Mouse (Mus musculus) right cerebral cortex, postnatal 25 days (tissue): ENCODE measurements around the gene Plin4.
"Not testable (repeated sequence)": the region's sequence is repeated elsewhere in the genome, so short reads cannot be mapped to it uniquely, and the experiment has no call there.

Experiments
- DNase-seq: peaks from one replicate; pipeline ENCODE4 v3.0.0; 2022

Gene Plin4

DNA sequence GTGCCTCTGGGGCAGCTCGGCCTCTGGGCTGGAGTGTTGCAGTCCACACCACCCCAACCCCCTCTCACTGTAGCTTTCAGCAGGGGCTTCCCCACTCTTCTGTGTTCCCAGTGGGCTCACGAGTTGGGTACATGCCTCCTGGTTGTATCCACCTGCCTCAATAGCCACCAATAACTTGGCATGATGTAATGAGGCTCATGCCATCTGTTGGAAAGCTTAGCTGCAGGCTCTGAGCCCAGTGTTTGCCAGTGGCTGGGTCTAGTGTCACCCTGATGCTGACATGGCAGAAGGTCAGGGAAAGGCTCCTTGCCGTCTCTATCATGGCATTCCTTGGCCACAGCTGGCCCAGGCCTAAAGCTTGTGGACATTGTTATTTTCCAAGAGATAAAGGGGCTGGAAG, 8.8 kb downstream of the Plin4 start:
- no peak for DNase-seq

DNA sequence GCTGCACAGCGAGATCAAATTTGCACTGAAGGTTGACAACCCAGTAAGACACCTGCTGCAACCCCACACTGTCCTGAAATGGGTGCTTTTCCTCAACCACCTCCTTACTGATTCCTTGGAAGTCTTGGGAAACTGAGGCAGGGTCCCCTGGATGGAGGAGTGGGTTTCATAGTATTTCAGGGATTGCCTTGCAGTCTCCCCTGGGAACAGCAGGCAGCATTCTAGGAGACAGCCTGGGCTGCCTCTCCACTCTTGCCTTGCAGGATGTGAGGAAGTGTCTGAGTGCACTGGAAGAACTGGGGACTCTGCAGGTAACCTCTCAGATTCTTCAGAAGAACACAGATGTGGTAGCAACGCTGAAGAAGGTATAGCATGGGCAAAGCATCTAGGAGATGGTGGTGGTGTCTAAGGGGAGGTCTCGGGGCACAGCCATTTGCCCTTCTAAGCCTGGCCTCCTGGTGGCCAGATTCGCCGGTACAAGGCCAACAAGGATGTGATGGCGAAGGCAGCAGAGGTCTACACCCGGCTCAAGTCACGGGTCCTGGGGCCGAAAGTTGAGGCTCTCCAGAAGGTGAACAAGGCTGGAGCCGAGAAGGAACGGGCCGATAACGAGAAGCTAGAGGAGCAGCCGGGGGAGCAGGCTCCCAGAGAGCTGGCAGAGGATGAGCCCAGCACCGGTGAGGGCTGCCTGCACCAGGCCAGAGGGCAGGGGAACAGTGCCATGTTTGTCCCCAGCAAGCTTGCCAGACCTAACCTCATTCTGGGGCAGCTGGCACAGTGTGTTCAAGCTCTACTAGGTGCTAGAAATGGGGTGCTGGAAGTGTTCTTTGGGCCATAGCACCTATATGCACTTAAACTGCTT, 10.7 kb downstream of the Plin4 start:
- no peak for DNase-seq

DNA sequence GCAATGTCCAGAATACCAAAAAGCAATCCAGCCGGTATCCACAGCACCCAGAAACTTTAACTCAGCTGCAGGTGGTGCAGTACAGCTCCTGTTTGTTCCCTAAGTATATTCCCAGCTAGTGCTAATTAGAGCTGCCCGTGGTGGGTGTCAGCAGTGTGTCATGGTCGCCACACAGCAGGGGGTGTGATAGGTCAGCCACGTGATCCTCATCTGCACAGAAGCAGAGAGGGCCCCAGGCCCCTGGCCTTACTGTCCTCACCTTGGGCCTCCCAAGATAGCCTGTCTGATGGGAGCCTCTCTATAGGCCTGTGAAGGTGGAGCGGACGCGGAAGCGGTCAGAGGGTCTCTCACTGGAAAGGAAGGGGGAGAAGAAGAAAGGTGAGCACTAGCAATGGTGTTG, 11.4 kb downstream of the Plin4 start:
- DNase-seq = no peak

DNA sequence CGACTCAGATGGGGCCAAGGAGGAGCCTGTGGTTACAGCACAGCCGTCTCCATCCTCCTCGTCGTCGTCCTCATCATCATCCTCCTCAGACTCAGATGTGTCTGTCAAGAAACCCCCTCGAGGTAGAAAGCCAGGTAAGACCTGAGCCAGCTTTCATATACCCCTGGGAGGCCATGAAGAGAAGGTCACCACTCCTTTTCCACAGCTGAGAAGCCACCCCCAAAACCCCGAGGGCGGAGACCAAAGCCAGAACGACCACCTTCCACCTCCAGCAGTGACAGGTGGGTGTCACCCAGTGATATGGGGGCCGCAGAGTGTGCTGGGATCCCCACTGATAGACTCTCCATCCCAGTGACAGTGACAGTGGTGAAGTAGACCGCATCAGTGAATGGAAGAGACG, 12.7 kb downstream of the Plin4 start:
- DNase-seq = no peak

DNA sequence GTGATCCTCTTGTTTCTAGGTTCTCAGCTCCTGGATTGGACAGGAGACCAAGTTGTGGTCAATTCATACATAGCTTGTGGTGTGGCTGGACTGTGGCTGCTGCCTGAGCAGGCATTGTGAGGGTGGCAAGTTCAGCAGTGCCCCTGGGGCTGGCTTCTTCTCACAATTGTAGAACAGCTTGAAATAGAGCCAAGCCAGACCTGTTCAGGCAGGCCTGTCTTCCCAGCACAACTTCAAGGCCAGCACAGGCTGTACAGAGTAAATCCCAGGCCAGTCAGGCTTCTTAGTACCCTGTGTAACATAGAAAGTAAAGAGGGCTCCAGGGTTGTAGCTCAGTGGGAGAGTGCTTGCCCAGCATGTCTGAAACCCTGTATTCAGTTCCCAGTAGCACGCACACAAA, 16.8 kb downstream of the Plin4 start:
- DNase-seq = no peak

DNA sequence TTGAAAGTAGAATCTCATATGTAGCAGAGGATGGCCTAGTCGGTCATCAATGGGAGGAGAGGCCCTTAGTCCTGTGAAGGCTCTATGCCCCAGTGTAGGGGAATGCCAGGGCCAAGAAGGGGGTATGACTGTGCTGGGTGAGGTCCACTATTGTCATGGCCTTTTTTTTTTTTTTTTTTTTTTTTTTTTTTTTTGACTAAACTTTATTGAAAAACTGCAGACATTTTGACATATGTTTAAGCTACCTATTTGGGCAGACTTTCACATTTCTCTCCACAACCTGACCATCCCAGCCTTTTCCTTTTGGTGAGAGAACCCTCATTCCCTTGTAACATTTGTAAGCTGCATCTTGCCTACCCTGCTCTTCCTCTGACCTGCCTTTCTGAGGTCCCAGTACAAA, 17.3 kb downstream of the Plin4 start:
- no peak for DNase-seq

DNA sequence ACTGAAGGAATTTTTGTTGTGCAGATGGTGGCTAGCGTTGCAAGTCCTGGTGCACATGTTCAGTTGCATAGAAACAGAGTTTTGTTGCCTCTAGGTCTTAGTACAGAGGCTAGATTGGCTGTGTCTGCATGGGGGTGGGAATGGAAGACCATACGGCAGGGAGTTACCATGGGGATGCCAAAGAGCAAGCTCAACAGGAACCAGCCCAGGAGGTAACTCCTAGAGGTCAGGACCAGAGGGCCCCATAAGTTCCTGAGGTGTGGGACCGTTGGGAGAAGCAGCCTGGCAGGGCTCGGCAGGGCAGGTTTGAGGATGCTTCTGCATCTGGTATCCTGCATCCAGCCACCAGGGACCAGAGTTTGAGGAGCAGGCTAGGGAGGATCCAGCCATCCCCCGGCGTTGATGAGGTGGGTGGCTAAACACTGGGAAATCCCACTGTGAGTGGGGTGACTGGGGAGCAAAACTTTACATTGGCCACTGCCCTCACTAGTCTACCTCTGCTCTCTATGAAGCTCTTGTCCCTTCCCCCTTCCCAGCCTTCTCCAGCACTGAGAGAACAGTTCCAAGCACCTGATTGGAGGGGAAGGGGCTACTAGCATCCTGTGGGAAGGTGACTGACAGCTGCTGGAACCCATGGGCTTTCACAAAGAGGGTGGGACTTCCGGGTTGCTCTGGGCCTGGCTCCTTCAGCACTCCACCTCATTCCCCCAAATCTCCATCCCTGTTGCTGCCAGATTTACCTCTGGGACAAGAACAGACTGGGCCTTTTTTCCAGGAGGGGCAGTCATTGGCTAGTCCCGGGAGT, 28.6 kb downstream of the Plin4 start:
- peak; percentile 42 for DNase-seq

DNA sequence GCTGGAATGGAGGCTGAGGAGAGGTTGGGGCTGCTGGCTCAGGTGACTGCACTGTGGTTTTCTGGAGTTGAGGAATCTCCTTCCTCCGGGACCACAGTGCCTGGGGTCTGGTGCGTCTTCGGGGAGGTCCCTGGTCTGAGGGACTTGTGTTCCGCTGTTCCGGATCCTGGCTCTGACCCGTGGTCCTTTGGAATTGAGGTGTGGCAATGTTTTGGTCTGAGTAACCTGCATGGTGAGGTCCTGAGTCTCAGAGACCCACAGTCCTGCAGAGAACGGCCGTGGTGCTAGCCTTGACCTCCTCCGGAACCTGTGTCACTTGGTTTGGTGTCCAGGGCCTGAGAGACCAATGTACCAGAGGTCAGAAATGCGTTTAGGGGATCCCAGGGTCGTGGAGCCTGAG, 29.7 kb downstream of the Plin4 start:
- DNase-seq = no peak

DNA sequence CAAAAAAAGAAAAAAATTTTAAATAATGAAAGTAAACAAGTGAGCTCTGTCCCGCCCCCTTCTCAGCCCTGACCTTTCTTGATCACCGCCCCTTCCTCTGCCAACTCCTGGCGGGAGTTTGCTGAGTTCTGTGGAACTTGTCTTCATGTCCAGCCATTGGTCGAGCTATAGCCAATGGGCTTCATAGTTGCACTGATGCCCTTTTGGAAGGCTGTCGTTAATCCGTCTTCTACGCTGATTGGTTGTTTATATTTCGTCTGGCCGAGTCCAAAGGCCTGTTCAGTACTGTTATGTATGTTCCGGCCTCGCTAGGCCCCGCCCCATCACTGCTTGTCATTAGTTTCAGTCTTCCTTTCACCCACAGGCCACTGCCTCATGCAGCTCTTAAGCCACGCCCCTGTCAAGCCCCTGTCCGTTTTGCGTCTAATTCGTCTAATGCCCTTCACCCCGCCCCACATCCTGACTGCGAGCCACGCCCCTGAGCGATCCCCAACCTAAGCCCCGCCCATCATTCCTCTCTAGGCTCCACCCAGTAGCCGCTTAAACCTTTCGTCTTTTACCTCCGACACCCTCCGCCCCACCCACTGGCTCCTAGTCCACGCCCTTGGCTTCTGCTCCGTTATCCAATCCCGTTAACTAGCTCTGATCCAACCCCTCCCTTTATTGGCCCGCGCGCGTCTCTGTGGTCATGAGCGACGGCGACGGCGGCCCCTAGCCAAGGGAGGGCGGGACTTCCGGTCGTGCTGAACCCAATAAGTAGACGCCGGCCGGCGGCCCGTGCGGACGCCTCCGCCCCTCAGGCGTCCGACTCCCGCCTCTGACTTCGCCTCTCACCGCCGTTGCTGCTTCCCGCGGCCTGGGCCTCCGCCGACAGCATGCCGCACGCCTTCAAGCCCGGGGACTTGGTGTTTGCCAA, 30.5 kb downstream of the Plin4 start, which contains the start of gene Hdgfl2:
Gene Hdgfl2 (plus strand): TSS at position 755 of the 916 bp plus-strand sequence.
- peak; percentile 99 for DNase-seq

DNA sequence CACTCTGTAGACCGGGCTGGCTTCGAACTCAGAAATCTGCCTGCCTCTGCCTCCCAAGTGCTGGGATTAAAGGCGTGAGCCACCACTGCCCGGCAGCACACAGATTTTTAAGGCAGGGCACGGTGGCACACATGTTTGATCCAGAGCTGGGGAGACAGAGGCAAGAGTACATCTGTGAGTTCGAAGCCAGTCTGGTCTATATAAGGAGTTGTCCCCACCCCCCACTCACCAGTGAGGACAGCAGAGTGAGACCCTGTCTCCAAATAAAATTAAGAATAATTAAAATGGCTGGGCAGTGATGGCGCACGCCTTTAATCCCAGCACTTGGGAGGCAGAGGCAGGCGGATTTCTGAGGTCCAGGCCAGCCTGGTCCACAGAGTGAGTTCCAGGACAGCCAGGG, 31.2 kb downstream of the Plin4 start:
- DNase-seq = not testable (repeated sequence)

DNA sequence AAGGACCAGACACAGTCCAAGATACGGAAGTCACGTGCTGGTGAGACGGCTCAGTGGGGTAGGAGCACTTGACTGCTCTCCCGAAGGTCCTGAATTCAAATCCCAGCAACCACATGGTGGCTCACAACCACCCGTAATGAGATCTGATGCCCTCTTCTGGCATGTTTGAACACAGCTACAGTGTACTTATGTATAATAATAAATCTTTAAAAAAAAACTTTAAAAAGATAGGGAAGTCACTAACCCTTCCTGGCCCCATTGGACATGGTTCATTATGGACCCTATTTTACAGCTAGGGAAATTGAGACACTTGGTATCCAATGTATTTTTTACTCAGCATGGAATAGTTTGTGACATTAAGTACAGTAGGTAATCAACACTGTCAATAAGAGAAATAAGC, 32.1 kb downstream of the Plin4 start:
- DNase-seq = no peak

DNA sequence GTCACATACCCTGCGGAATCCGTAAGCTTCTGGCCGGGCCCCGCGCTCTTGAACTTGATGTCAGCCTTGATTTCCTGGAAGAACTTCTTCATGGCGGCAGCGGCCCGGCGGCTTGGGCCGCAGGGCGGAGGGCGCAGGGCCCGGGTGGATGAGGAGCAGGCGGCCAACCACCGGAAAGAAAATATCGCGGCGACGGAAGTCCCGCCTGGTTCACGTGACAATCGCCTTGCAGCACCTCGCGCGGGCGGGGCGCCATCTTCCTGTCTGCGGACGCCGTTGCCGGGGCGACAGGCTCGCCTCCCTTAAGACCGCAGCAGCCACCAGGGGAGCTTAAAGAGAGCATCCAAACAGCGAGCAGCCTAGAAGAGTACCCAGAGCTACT, 34.8 kb downstream of the Plin4 start, which contains the start of gene Ubxn6:
Gene Ubxn6 (minus strand): TSS at position 202 of the 382 bp plus-strand sequence.
- DNase-seq = peak; percentile 98

DNA sequence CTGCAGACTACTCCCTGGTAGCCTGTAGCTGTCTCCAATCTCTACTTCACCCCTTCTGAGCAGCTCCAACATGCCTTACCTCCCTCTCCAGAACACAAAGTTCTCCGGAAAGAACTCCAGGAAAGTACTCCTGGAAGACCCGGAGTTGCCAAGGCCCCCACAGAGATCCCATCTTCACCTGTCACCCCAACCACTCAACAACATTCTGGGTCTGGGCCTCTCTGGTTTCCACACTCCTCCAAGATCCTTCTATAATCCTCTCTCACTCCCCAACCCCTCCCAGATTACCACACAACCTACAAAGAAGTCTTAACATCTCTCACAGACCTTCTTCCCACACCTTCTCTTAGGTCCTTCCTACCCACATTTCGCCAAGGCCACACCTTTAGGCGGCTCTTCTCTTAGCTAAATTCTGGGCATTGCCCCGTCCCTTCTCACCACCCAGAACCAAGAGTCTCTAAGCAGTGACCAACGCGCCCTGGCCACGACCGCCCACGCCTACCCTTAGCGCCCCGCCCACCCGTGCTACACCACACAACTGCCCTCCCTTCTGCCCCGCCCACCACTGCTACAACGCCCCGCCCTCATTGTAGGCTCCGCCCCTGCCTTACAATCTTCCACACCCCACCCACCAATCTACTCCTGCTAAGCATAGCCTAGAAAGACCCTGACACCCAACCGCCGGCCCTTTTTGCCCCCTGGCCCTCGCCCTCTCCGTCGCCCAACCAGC, 35.3 kb downstream of the Plin4 start:
- DNase-seq = peak; percentile 45

DNA sequence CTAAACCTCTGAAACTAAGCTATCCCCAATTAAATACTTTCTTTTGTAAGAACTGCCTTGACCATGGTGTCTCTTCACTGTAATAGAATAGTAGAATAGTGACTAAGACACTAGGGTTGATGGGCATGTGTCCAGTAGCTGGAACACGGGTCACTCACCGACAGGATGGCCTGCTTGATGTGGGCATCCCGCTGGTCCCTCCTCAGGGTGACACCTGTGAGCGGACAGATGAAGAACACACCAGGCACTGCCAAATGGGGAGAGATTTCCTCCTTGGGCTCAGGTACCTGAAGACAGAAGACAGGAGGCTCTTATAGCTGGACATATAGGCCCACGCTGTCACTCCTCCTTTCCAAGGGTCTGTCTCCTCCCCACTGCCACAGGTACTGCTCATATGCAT, 37.4 kb downstream of the Plin4 start:
- DNase-seq = no peak

DNA sequence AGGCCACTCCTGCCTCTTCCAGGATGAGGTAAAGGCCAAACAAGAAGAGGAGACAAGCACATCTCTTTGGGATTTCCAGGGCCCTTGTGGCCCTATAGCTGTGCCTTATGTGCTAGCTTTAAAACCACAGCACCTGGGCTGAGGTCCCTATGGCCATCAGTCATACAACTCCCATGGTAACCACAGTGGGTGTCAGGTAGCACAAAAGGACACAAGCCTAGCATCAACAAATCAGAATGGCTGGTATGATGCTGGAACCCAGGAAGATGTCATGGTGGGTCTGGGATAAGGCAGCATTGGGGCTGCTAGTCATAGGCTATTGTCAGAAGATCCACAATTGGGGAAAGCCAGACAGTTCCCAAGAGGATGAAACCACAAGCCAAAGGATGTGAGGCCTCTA, 38.5 kb downstream of the Plin4 start:
- no peak for DNase-seq

DNA sequence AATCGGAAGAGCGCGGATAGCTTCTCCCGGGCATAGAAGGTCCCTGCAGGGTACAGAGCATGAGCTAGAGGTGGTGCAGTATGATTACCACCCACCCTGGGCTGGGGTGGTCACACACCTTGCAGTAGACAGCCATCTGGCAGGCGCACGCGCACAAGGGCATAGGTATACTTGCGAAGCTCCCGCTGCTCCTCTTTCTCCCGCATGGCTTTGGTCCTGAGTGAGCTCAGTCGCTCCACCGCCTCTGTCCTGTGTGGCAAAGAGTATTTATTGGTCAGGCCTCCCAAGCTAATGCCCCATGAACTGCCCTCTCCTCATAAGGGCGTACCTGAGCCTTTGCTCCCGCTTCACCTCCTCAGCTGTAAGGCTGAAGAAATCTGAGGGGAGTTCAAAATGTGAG, 40.5 kb downstream of the Plin4 start:
- no peak for DNase-seq

DNA sequence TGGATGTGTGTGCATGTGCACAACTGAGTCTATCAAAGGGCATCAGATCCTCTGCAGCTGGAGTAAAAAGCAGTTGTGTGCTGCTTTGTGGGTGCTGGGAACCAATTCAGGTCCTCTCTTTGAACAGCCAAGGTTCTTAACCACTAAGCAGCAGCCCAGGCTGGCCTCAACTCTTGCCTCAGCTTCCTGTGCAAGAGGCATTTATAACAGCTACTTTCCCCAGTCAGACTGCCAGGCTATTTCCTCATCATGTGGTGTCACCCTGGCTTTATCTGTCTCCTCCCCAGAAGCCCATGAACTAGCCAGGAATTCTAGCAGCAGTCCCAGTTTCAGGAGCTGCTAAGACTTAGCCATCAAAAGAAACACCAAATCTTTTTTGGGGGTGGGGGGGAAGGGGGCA, 43.2 kb downstream of the Plin4 start:
- no peak for DNase-seq

DNA sequence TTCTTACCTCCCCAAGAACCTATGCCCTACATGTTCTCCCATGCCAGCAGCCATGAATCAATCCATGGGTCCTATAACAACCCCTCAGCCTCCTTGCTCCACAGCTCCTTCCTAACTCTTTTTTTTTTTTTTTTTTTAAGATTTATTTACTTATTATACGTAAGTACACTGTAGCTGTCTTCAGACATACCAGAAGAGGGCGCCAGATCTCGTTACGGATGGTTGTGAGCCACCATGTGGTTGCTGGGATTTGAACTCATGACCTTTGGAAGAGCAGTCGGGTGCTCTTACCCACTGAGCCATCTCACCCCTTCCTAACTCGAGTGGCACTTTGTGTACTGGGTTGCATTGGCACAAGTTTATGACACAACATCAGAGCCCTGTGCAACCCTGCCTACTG, 43.9 kb downstream of the Plin4 start:
- not testable (repeated sequence) for DNase-seq

DNA sequence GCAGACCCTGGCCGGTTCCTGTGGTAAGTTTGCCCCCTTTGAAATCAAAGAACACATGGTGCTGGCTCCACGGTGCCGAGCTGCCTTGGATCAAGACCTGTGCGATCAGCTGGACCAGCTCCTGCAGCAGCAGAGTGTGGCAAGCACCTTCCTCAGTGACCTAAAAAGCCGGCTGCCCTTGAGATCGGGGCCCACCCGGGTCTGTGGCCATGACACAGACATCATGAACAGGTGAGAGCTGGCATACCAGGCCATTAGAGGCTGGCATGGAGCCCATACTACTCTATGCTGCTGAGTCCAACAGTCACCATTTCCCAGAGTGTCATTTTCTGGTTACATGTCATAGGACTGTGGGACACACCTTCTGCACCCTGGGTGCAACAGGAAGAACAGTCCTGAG, 47.5 kb downstream of the Plin4 start:
- DNase-seq = no peak

DNA sequence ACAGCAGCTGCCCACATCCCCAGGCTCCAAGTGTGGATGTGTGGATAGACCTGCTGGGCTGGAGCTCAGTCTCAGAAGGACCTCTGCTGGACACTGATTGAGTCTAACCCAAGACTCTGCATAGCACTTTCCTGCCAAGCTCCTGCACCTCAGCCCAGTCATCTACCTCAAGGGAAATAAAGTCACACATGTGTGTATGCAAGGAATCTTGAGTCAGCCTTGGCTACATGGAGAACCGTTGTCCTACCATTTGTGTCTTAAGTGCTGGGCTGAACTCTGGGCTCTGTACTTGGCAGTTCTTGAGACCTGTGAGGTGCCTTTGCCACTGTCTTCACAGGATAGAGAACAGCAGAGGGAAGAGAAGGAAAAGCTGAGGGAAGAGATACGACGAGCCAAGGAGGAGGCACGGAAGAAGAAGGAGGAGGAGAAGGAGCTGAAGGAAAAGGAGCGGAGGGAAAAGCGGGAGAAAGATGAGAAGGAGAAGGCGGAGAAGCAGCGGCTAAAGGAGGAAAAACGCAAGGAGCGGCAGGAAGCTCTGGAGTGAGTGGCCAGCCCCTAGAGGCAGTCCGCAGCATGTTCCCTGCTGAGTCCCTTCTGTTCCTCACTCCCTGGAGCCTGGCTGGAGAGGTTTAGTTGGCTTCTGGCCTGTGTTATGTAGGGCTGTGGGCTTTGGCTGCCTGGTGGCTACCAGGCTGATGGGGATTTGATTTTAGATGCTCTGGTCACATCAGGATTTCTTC, 52.1 kb downstream of the Plin4 start:
- DNase-seq = no peak

DNA sequence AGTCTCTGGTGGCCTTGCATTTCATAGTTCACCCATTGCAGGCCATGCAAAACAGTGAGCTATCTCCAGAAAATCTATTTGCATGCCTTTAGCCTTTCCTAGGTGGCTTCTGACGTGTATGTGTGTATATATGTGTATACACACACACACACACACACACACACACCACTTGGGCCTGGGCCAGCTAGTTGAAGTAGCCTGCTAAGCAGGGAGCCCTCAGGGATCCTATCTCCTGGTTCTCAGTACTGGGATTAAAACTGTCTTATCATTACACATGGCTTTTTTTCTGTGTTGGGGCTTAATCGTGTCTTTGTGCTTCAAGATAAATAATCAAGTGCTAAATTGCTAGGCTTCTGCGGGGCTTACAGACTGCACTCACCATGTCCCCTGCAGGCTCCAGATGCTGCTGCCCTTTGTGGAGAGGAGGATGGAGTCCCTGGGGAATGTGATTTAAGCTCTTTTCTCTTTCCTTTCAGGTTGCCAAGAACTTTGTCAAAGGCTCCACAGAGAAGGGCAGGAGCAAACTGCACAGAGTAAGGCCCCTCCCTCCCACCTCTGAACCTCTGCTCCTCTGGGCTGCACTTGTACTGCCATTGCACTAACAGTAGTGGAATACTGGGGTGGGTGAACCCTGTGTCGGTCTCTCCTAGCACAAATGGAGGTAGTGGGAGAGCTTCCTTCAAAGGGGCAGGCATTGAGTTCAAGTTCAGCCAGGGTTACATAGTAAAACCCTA, 53.5 kb downstream of the Plin4 start:
- DNase-seq = no peak
